In the genomic region with DNA sequence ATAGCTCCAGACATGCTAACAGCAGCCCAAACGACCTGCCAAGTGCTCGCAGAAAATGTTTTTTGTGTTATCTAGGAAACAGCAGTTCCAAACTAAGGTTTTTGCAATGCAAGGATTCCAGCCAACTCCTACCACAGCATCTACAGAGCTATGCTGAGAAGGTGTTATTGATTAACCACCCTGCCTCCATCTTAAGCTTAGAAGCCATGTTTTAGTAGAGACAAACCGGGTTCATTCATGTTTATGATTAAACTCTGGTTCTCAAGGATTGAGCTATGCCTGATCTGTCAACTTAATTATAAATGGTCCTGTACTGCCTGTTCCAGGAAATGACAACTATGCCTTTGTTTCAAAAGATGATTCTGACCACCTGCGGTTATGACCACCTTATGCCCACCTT, we compare ENCODE assay signal across 34 mouse cellular contexts. TPM values are rescaled to one million over a fixed set of nuclear protein-coding genes. Genes with fewer than 3 reads are reported as not detected.
A peak's percentile ranks its signal among the peaks of the same experiment; 100 is the strongest.
DNase-seq lines count a peak whose midpoint lies in the region; ATAC-seq and TF ChIP-seq lines count a peak whose summit lies in the region.
"Had no signal": no experiment of that assay in that cellular context is flagged by ENCODE, and none has a peak within 500 bp of the region (broad histone marks: within the 10 kb centered on the region; RNA-seq: fewer than 3 reads in every experiment).

No protein-coding gene starts in this region.

- H3K27ac ChIP-seq in embryonic facial prominence, embryonic 14.5 days (replicated peaks; ENCODE audit: low read depth, low read length), result no peak overlapping the region
- no peak overlapping the region for H3K27ac ChIP-seq in embryonic facial prominence, embryonic 10.5 days (replicated peaks)
- no peak overlapping the region for H3K27ac ChIP-seq in testis, adult 2 months (ENCODE audit: control insufficient read depth, insufficient read depth, low read depth, low read length)
- H3K27ac ChIP-seq: embryonic facial prominence, embryonic 13.5 days; forebrain, embryonic 10.5 days; forebrain, embryonic 13.5 days; hindbrain, embryonic 12.5 days; hindbrain, embryonic 15.5 days had no signal

- peak; percentile 11 for DNase-seq in embryonic facial prominence, embryonic 14.5 days (ENCODE audit: low spot score)
- DNase-seq in embryonic facial prominence, embryonic 10.5 days (ENCODE audit: low spot score), result no peak
- peak; percentile 11 to 38 for DNase-seq in kidney, adult 8-10 months
- DNase-seq in kidney, postnatal 10 days, result no peak
- DNase-seq in testis, postnatal 14 days (ENCODE audit: low spot score), result no peak
- peak; percentile 16 to 49 for DNase-seq in kidney, postnatal 36 days
- no peak for DNase-seq in adrenal gland, postnatal 4 days (ENCODE audit: low spot score in 2 of 2)
- DNase-seq: adrenal gland, postnatal 10 days; adrenal gland, postnatal 36 days; cerebellum, adult 11 months; cerebellum, adult 2 months; cerebellum, adult 9-11 months; cerebellum, postnatal 25 days; gastrocnemius, postnatal 14 days; heart, adult 11 months had no signal

- ATAC-seq in embryonic facial prominence, embryonic 14.5 days (ENCODE audit: low read depth), result no peak
- ATAC-seq: forebrain, embryonic 13.5 days; forebrain, embryonic 16.5 days; Patski had no signal

- no peak overlapping the region for H3K4me3 ChIP-seq in embryonic facial prominence, embryonic 14.5 days (ENCODE audit: low read depth, low read length)
- no peak overlapping the region for H3K4me3 ChIP-seq in embryonic facial prominence, embryonic 10.5 days
- H3K4me3 ChIP-seq in testis, adult 2 months (ENCODE audit: control insufficient read depth, low read depth, low read length), result peak overlapping the region; percentile 2; the same call in 1 of the 2 replicates
- H3K4me3 ChIP-seq: embryonic facial prominence, embryonic 13.5 days; forebrain, embryonic 10.5 days; forebrain, embryonic 13.5 days; hindbrain, embryonic 12.5 days; hindbrain, embryonic 15.5 days had no signal

- no peak overlapping the region for H3K4me2 ChIP-seq in embryonic facial prominence, embryonic 14.5 days (ENCODE audit: low read depth, low read length)
- H3K4me2 ChIP-seq: embryonic facial prominence, embryonic 13.5 days; forebrain, embryonic 13.5 days; heart, embryonic 11.5 days; hindbrain, embryonic 12.5 days; hindbrain, embryonic 15.5 days had no signal

- no peaks in the 10 kb centered on the region for H3K36me3 ChIP-seq in embryonic facial prominence, embryonic 14.5 days (ENCODE audit: control insufficient read depth, insufficient read depth, low read length)
- no peaks in the 10 kb centered on the region for H3K36me3 ChIP-seq in embryonic facial prominence, embryonic 10.5 days (replicated peaks)
- no peaks in the 10 kb centered on the region for H3K36me3 ChIP-seq in testis, adult 2 months (ENCODE audit: control insufficient read depth, insufficient read depth, low read length)
- H3K36me3 ChIP-seq: embryonic facial prominence, embryonic 13.5 days; forebrain, embryonic 10.5 days; hindbrain, embryonic 12.5 days; hindbrain, embryonic 15.5 days had no signal

- H3K4me1 ChIP-seq in embryonic facial prominence, embryonic 14.5 days (ENCODE audit: control insufficient read depth, insufficient read depth, low read length), result no peaks in the 10 kb centered on the region
- H3K4me1 ChIP-seq in embryonic facial prominence, embryonic 10.5 days, result no peaks in the 10 kb centered on the region
- no peaks in the 10 kb centered on the region for H3K4me1 ChIP-seq in testis, adult 2 months (ENCODE audit: control insufficient read depth, insufficient read depth, low read length)
- H3K4me1 ChIP-seq: embryonic facial prominence, embryonic 13.5 days; forebrain, embryonic 10.5 days; forebrain, embryonic 13.5 days; hindbrain, embryonic 12.5 days; hindbrain, embryonic 15.5 days had no signal

- H3K9ac ChIP-seq in embryonic facial prominence, embryonic 14.5 days (ENCODE audit: low read depth, low read length), result no peak overlapping the region
- H3K9ac ChIP-seq: embryonic facial prominence, embryonic 13.5 days; forebrain, embryonic 13.5 days; hindbrain, embryonic 12.5 days; hindbrain, embryonic 15.5 days had no signal

- H3K27me3 ChIP-seq in embryonic facial prominence, embryonic 14.5 days (replicated peaks; ENCODE audit: control insufficient read depth, insufficient read depth, low read length), result no peaks in the 10 kb centered on the region
- no peaks in the 10 kb centered on the region for H3K27me3 ChIP-seq in embryonic facial prominence, embryonic 10.5 days (replicated peaks; ENCODE audit: low read depth, poor library complexity, severe bottlenecking)
- H3K27me3 ChIP-seq in testis, adult 2 months (ENCODE audit: control insufficient read depth, insufficient read depth, low read length), result no peaks in the 10 kb centered on the region
- H3K27me3 ChIP-seq: embryonic facial prominence, embryonic 13.5 days; forebrain, embryonic 13.5 days; hindbrain, embryonic 12.5 days; hindbrain, embryonic 15.5 days; Patski had no signal

- WGBS in embryonic facial prominence, embryonic 14.5 days, result 76% methylated on average over 4 of the region's 4 CpGs
- 87% methylated on average over 4 of the region's 4 CpGs for WGBS in embryonic facial prominence, embryonic 10.5 days

- no peaks in the 10 kb centered on the region for H3K9me3 ChIP-seq in embryonic facial prominence, embryonic 14.5 days (ENCODE audit: control insufficient read depth, low read length)
- no peaks in the 10 kb centered on the region for H3K9me3 ChIP-seq in embryonic facial prominence, embryonic 10.5 days
- H3K9me3 ChIP-seq: embryonic facial prominence, embryonic 13.5 days; forebrain, embryonic 10.5 days; forebrain, embryonic 13.5 days; hindbrain, embryonic 12.5 days; hindbrain, embryonic 15.5 days had no signal

- TF ChIP-seq CTCF in testis, adult 2 months (IDR thresholded peaks at IDR 0.05; ENCODE audit: control insufficient read depth, insufficient read depth, insufficient replicate concordance, low read depth, low read length), result no peak

- TF ChIP-seq POLR2A in testis, adult 2 months (IDR thresholded peaks at IDR 0.05; ENCODE audit: control insufficient read depth, low read depth, low read length), result no peak

RNA-seq across cellular contexts. Expression of a gene that starts 2.8 kb away (rescaled TPM):
- not detected in 2 replicates for polyA plus RNA-seq in embryonic facial prominence, embryonic 14.5 days (2014; fragmentation: Nextera tagmentation; extraction: Ambion mirVana)
- polyA plus RNA-seq in embryonic facial prominence, embryonic 10.5 days (2016; fragmentation: Nextera tagmentation; extraction: Ambion mirVana), result not detected in 2 replicates
- polyA plus RNA-seq in testis, adult 2 months (2012; rRNA removed), result 272 and 296 TPM in 2 replicates
- total RNA-seq in adrenal gland, postnatal 4 days (2021), result not detected
- total RNA-seq: adrenal gland, adult 18-20 months; adrenal gland, postnatal 10 days; adrenal gland, postnatal 36 days; common myeloid progenitor, adult 5-6 weeks; ES-E14; gastrocnemius, adult 18-20 months; gastrocnemius, postnatal 14 days; gastrocnemius, postnatal 4 days; heart, adult 8-10 months; heart, postnatal 25 days; hematopoietic stem cell, adult 5-6 weeks had no signal
- polyA plus RNA-seq: embryonic facial prominence, embryonic 13.5 days; forebrain, embryonic 10.5 days; forebrain, embryonic 13.5 days; forebrain, embryonic 16.5 days; heart, embryonic 11.5 days; heart, embryonic 14.5 days; heart, postnatal 0 days; hindbrain, embryonic 12.5 days; hindbrain, embryonic 15.5 days; Patski had no signal

RNA-seq across cellular contexts. Expression of a gene that starts 38.6 kb away (rescaled TPM):
- 15.6 and 16.1 TPM in 2 replicates for polyA plus RNA-seq in embryonic facial prominence, embryonic 14.5 days (2014; fragmentation: Nextera tagmentation; extraction: Ambion mirVana)
- polyA plus RNA-seq in embryonic facial prominence, embryonic 10.5 days (2016; fragmentation: Nextera tagmentation; extraction: Ambion mirVana), result 32.4 and 34.5 TPM in 2 replicates
- 4.2 and 7.7 TPM in 2 replicates for polyA plus RNA-seq in testis, adult 2 months (2012; rRNA removed)
- total RNA-seq in adrenal gland, postnatal 4 days (2021), result 10 to 100 TPM; 21.3 to 23.6 TPM

RNA-seq across cellular contexts. Expression of a gene that starts 56.0 kb away (rescaled TPM):
- 33.8 and 34.0 TPM in 2 replicates for polyA plus RNA-seq in embryonic facial prominence, embryonic 14.5 days (2014; fragmentation: Nextera tagmentation; extraction: Ambion mirVana)
- polyA plus RNA-seq in embryonic facial prominence, embryonic 10.5 days (2016; fragmentation: Nextera tagmentation; extraction: Ambion mirVana), result 17.2 and 18.3 TPM in 2 replicates
- 3.0 and 3.1 TPM in 2 replicates for polyA plus RNA-seq in testis, adult 2 months (2012; rRNA removed)
- total RNA-seq in adrenal gland, postnatal 4 days (2021), result 10 to 100 TPM; 21.2 to 26.0 TPM

Comparison
In these comparisons a context has a peak if more than half of its experiments do, and no peak if none do; other contexts are left out.
1. DNase-seq: peak in embryonic facial prominence, embryonic 14.5 days (single experiment), kidney, adult 8-10 months (2 of 2) and kidney, postnatal 36 days (2 of 2); none in embryonic facial prominence, embryonic 10.5 days (single experiment), kidney, postnatal 10 days (single experiment), testis, postnatal 14 days (single experiment) and adrenal gland, postnatal 4 days (0 of 2).
2. RNA of a gene that starts 2.8 kb away (polyA plus RNA-seq): 272 to 296 TPM in testis, adult 2 months; not detected in embryonic facial prominence, embryonic 10.5 days and not detected in embryonic facial prominence, embryonic 14.5 days; every median in the first group is over 100 times any median in the second.